Mouse (Mus musculus) adrenal gland, adult (tissue): ENCODE data around the gene Gm10801.
"Not testable (repeated sequence)": the region's sequence is repeated elsewhere in the genome, so short reads cannot be mapped to it uniquely, and the experiment has no call there.

Source experiments
- DNase-seq, 2 experiments: peaks; one replicate each; pipeline ENCODE4 v3.0.0; 2022 to 2023; ENCODE audit warnings: low spot score in 1 of 2; ENCODE audit not compliant: inconsistent age in 2 of 2

Gm10801 gene

GRCm38 (mm10) chr2:98661937-98662336, at the start of gene Gm10801:
Gene Gm10801, plus strand, starts transcription at chr2:98662237.
- not testable (repeated sequence) for DNase-seq

- not testable (repeated sequence) for DNase-seq
Measured at GRCm38 (mm10) chr2:98667201-98667600, 5.2 kb downstream of the Gm10801 start, which contains the start of gene Gm10800. Gene Gm10800, minus strand, starts transcription at chr2:98667301.

- DNase-seq: no peak
Measured at GRCm38 (mm10) chr2:98697533-98697932, 35.5 kb downstream of the Gm10801 start.
